Mouse (Mus musculus): ENCODE results near the gene Fuk. TPM values are rescaled to one million over a fixed set of nuclear protein-coding genes. Genes with fewer than 3 reads are reported as not detected.

Gene Fuk
- polyA plus RNA-seq (2016; fragmentation: Nextera tagmentation; extraction: Ambion mirVana): 16.8 and 17.0 TPM in 2 replicates

DNA sequence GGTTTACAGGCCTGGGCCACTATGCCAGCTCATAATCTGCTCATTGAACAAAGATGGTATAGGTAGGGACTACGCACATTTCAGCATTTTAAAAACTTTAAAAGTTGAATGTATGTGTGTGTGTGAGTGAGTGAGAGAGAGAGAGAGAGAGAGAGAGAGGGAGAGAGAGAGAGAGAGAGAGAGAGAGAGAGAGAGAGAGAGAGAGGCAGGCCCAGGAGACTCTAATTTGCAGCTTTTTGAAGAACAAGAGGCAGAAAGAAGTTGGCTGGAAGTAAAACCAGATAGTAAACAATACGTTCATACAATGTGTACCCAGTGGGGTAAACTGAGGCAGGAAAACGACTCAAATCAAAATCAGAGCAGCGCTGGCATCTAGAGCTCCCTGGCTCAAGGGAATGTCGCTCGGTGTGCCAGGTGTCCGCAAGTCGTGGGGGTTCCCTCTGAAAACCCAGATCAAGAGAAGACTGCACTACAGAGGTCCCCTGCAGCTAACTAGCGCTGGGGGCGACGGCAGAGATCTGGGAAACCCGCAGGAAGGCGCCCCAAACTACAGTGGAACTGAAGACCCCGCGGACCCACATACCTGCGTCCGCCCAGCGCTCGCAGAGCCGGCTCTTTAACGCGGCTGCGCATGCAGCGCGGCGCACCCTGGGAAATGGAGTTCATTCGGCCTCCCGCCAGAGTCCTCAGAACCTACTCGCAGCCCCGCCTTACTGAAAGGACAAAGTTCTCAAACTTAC is at the start of gene Fuk:
Gene Fuk, minus strand, starts transcription at position 650 of the 740 bp plus-strand sequence.
- Histone ChIP-seq H3K9ac (peak within 1 kb of the TSS; percentile 73), H3K4me2 (replicated peaks) (peak within 1 kb of the TSS; percentile 60), H3K27me3 (no peaks in the 10 kb centered on the region), H3K36me3 (peaks cover 19% of the 10 kb centered on the region), H3K27ac (no peak within 1 kb of the TSS), H3K9me3 (no peaks in the 10 kb centered on the region), H3K4me1 (no peaks in the 10 kb centered on the region), H3K4me3 (peak within 1 kb of the TSS; percentile 65)
- ATAC-seq (ENCODE audit: insufficient number of reproducible peaks, insufficient read depth, low FRiP score, low TSS enrichment): peak; percentile 83
- WGBS: 3% methylated on average over 30 of the region's 30 CpGs

DNA sequence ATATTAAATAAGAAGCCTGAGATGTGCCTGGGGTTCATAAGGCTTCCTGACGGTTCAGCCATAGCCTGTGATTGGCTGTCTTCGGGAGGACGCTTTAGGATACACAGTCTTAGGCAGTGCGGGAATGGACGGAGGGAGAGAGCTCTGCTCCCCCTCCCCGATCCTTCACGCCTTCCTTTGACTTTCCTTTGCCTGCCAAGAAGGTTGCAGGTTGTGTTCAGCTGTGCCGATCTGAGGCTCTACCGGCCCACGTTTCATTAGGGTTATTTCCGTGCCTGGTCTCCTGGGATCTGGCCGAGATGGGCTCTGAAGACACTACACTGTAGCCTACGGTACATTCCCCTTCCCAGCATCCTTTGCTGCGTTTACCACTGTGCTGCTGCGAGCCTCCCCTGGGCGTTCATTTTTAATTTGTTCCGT is 47.8 kb upstream of the Fuk start:
- no peak for ATAC-seq (ENCODE audit: insufficient number of reproducible peaks, insufficient read depth, low FRiP score, low TSS enrichment)
- Histone ChIP-seq H3K27me3 (no peaks in the 10 kb centered on the region), H3K4me2 (replicated peaks) (no peak overlapping the region), H3K36me3 (peaks cover 5% of the 10 kb centered on the region; the same call in 1 of the 2 replicates), H3K9ac (no peak overlapping the region), H3K4me1 (no peaks in the 10 kb centered on the region), H3K4me3 (no peak overlapping the region), H3K9me3 (no peaks in the 10 kb centered on the region), H3K27ac (no peak overlapping the region)
- 81% methylated on average over 17 of the region's 17 CpGs for WGBS

DNA sequence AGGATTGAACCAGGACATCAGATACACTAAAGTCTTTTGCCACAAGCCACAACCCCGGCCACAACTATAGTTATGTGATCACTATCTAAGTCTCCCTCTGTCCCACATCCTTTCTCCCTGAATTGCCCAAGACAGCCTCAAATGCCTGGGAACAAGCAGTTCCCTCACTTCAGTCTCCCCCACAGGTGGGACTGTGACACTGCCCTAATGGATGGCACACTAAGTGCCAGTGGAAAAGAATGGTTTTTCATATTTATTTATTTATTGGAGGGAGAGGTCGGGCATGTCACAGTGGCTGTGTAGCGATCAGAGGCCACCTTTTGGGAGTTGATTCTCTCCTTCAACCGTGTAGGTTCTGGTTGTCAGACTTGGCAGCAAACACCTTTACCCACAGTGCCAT is 43.4 kb upstream of the Fuk start:
- WGBS: 80% methylated on average over 4 of the region's 4 CpGs
- Histone ChIP-seq H3K4me2 (replicated peaks) (no peak overlapping the region), H3K36me3 (no peaks in the 10 kb centered on the region), H3K9ac (no peak overlapping the region), H3K27ac (no peak overlapping the region), H3K27me3 (no peaks in the 10 kb centered on the region), H3K4me3 (no peak overlapping the region), H3K4me1 (no peaks in the 10 kb centered on the region; the same call in 1 of the 2 replicates), H3K9me3 (no peaks in the 10 kb centered on the region)
- no peak for ATAC-seq (ENCODE audit: insufficient number of reproducible peaks, insufficient read depth, low FRiP score, low TSS enrichment)

DNA sequence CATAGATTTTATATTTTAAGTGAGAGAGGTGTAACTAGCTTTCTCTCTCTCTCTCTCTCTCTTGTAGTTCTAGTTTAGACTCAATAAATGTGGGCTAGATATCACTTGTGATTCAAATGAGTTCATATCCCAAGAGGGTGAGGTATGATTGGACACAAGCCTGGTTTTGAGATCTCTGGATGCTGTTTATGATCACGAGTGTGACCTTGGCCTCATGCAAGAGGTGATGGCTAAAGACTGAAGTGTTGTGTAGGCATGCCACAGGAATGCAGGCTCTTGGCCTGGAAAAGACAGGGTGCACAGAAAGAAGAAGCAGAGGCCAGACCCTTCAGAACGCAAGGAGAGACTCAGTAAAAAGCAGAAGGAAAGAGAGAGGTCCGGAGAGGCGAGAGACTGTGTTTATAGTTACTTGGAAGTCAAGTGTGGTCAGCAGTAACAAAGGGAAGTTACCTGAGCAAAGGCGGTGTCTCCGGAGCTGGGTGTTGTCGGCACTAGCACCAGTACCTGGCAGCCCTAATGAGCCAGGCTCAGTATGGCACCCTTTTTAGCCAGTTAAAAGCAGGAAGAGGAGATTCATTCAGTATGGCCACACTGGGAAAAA is 42.1 kb upstream of the Fuk start:
- H3K36me3 ChIP-seq: no peaks in the 10 kb centered on the region
- no peak for ATAC-seq (ENCODE audit: insufficient number of reproducible peaks, insufficient read depth, low FRiP score, low TSS enrichment)
- no peak overlapping the region for H3K4me2 ChIP-seq (replicated peaks)
- H3K27ac ChIP-seq: no peak overlapping the region
- H3K9me3 ChIP-seq: no peaks in the 10 kb centered on the region
- no peaks in the 10 kb centered on the region; the same call in 1 of the 2 replicates for H3K4me1 ChIP-seq
- 87% methylated on average over 7 of the region's 7 CpGs for WGBS
- H3K27me3 ChIP-seq: no peaks in the 10 kb centered on the region
- no peak overlapping the region for H3K4me3 ChIP-seq
- no peak overlapping the region for H3K9ac ChIP-seq

DNA sequence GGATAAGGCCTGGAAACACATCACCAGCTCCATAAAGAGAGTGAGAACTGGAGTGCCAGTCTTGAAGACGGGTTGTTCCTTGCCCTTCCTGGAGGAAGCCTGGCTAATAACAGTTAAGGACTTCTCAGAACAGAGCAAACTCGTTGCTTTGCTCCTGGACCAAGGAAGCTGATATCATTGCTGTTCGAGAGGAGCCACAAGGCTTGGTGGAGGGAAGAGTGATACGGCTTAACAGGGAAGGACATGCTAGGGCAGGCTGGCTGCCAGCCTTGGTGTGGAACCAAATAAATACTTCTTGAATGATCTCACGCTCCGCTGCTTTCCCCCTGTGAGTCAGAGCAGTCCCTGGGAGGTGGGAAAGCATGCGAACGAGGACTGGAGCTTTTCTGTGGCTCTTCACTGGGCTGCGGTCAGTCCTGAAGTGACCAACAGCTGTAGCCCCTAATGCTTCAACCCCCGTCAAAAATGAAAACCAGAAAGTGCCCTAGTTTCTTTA is 39.2 kb upstream of the Fuk start:
- Histone ChIP-seq H3K4me2 (replicated peaks) (no peak overlapping the region), H3K4me3 (no peak overlapping the region)
- ATAC-seq (ENCODE audit: insufficient number of reproducible peaks, insufficient read depth, low FRiP score, low TSS enrichment): no peak

DNA sequence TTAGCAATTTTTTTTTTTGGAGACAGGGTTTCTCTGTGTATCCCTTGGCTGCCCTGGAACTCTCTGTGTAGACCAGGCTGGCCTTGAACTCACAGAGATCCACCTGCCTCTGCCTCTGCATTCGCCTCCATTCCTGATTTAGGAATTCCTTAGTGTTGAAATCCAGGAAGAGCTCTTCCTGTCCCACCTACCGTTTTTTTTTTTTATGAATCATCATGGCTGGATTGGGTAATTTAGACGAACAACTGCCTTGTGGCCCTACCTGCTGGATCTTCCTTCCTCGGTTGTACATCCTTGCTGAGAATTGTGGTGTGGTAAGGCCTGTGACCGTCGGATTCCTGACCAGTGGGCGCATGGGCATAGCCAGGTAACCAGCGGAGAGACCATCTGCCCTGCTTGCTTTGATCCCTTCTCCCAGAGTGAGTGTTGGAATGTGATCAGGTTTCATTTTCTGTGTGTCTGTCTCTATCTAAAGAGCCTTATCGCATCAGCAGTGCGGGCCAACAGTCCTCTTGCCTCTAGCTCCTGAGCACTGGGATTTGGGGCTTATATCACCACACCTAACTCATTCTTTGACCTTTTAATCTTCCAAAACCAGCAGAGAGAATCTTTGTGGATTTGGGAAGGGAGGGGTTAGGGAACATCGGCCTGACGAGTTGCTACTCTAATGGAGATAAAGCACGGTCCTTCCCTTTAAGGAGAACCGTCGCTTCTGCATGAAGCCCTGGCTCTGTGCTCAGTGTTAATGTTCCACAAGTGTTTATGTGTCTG is 38.6 kb upstream of the Fuk start:
- Histone ChIP-seq H3K27me3 (no peaks in the 10 kb centered on the region), H3K9me3 (no peaks in the 10 kb centered on the region), H3K4me2 (replicated peaks) (no peak overlapping the region), H3K27ac (no peak overlapping the region), H3K9ac (no peak overlapping the region), H3K4me3 (no peak overlapping the region), H3K4me1 (peaks cover 4% of the 10 kb centered on the region), H3K36me3 (0 out of 2 replicates have a peak, but pooled peaks cover 4% of the 10 kb centered on the region)
- ATAC-seq (ENCODE audit: insufficient number of reproducible peaks, insufficient read depth, low FRiP score, low TSS enrichment): no peak
- 89% methylated on average over 15 of the region's 15 CpGs for WGBS

More for the DNA sequence above, 39.2 kb upstream of the Fuk start:
- peaks cover 4% of the 10 kb centered on the region for H3K4me1 ChIP-seq
- 0 out of 2 replicates have a peak, but pooled peaks cover 4% of the 10 kb centered on the region for H3K36me3 ChIP-seq
- WGBS: 75% methylated on average over 10 of the region's 10 CpGs
- no peak overlapping the region for H3K9ac ChIP-seq
- no peak overlapping the region for H3K27ac ChIP-seq
- no peaks in the 10 kb centered on the region for H3K9me3 ChIP-seq
- no peaks in the 10 kb centered on the region for H3K27me3 ChIP-seq

DNA sequence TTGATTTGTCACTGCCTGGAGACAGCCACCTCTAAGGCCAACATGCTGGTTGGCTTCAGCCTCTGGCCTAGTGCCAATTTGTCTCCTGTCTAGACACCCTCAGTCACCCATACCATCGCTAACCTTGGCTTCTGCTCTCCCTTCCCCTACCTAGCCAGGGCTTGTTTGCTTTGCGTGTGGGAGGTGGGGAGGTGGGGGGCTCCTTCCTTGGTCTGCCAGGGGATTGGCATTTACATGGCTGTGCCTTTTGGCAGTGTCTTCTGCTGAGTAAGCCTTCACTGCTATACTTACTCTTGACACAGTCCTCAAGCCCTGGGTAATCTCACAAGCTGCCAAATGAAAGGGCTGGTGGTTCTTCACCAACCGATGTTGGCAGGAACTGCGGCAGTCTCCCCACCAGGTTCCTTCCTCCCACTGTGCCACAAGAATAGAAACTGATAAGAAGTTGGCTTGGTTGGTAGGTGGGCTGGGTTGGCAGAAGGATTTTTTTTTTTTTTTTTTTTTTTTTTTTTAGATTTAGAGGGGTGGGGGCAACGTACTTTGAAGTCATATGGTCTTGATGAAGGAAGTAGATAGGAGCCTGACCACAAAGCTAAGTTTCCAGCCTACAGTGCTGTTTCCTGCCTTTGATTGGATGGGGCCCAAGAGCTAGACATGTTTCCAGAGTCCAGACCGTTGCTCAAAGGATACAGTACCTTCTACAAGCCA is 36.7 kb upstream of the Fuk start:
- 0 out of 2 replicates have a peak, but pooled peaks have one; percentile 35 for ATAC-seq (ENCODE audit: insufficient number of reproducible peaks, insufficient read depth, low FRiP score, low TSS enrichment)
- H3K4me2 ChIP-seq (replicated peaks): no peak overlapping the region
- no peaks in the 10 kb centered on the region for H3K9me3 ChIP-seq
- H3K27me3 ChIP-seq: no peaks in the 10 kb centered on the region
- H3K27ac ChIP-seq: peak overlapping the region; percentile 50; the same call in 1 of the 2 replicates
- H3K9ac ChIP-seq: no peak overlapping the region
- H3K4me1 ChIP-seq: peaks cover 4% of the 10 kb centered on the region
- no peak overlapping the region for H3K4me3 ChIP-seq
- 0 out of 2 replicates have a peak, but pooled peaks cover 4% of the 10 kb centered on the region for H3K36me3 ChIP-seq
- 67% methylated on average over 6 of the region's 6 CpGs for WGBS

DNA sequence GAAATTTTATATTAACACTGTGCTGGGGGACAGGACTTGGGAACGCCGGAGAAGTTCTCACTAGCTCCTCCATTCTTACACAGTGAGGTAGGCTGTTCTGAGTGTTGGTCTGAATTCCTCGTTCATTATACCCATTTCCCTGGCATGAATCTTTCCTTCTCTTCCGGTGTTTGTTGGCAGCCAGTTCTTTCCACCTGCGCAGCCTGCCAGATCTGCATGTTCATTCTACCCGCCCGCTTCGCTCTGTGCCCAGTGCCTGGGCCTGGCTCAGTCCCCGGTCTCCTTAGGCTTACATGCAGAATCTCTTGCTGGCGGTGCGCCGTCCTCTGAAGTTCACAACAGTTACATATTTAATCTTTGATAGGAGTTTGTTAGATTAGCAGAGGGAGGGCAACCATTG is 33.9 kb upstream of the Fuk start:
- Histone ChIP-seq H3K9me3 (no peaks in the 10 kb centered on the region), H3K4me2 (replicated peaks) (no peak overlapping the region)

DNA sequence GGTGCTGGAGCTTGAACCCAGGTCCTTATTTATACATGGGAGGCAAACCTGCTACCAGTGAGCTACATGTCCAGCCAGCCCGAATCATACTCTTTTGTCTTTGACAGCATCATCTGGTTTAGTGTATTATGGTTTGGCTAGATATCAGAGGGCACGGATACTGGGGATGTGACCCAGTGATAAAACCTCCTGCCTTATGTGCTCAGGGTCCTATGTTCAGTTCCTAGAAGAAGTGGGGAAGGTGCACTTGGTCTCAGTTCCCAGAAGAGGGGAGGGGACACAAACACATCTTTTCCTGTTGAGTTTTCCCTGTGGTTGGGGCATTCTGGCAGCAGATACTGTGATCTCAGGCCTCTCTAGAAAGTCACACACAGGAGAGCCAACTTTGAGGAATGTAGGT is 31.0 kb upstream of the Fuk start:
- no peak overlapping the region for H3K4me2 ChIP-seq (replicated peaks)
- H3K4me1 ChIP-seq: no peaks in the 10 kb centered on the region
- ATAC-seq (ENCODE audit: insufficient number of reproducible peaks, insufficient read depth, low FRiP score, low TSS enrichment): no peak
- H3K4me3 ChIP-seq: no peak overlapping the region
- H3K27me3 ChIP-seq: no peaks in the 10 kb centered on the region
- H3K9ac ChIP-seq: no peak overlapping the region
- 95% methylated on average over 2 of the region's 2 CpGs for WGBS
- H3K36me3 ChIP-seq: peaks cover 12% of the 10 kb centered on the region; the same call in 1 of the 2 replicates
- no peak overlapping the region for H3K27ac ChIP-seq
- H3K9me3 ChIP-seq: no peaks in the 10 kb centered on the region

More for the DNA sequence above, 33.9 kb upstream of the Fuk start:
- Histone ChIP-seq H3K4me1 (peaks cover 4% of the 10 kb centered on the region), H3K27me3 (no peaks in the 10 kb centered on the region), H3K27ac (no peak overlapping the region), H3K4me3 (no peak overlapping the region), H3K9ac (no peak overlapping the region), H3K36me3 (0 out of 2 replicates have a peak, but pooled peaks cover 4% of the 10 kb centered on the region)
- ATAC-seq (ENCODE audit: insufficient number of reproducible peaks, insufficient read depth, low FRiP score, low TSS enrichment): no peak
- WGBS: 93% methylated on average over 12 of the region's 12 CpGs

DNA sequence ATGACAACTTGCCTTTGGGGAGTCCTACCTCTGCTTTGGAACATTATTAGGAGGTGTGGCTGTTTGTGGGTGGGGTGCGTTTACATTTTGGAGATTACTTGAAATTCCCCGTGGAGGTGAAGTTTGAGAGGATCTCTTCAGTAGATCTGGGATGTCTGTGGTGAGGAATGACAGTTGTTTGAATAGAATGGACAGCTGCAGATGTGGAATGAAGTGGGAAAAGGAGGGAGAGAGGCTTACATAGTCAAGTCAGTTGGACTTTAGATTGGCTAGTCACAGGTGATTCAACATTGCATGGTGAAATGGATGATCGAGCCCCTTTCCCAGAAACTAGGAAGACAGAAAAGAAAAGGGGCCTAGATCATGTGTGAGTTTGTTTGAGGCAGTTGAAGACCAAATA is 30.2 kb upstream of the Fuk start:
- no peak overlapping the region for H3K4me3 ChIP-seq
- no peak overlapping the region for H3K9ac ChIP-seq
- no peak overlapping the region for H3K27ac ChIP-seq
- peaks cover 10% of the 10 kb centered on the region; the same call in 1 of the 2 replicates for H3K36me3 ChIP-seq
- no peaks in the 10 kb centered on the region for H3K9me3 ChIP-seq
- H3K4me2 ChIP-seq (replicated peaks): no peak overlapping the region
- 83% methylated on average over 3 of the region's 3 CpGs for WGBS
- no peak for ATAC-seq (ENCODE audit: insufficient number of reproducible peaks, insufficient read depth, low FRiP score, low TSS enrichment)
- H3K4me1 ChIP-seq: no peaks in the 10 kb centered on the region
- H3K27me3 ChIP-seq: no peaks in the 10 kb centered on the region

All from embryonic facial prominence, embryonic 12.5 days (tissue).